Mouse (Mus musculus) bone marrow macrophage, adult 2 months (primary cell): ENCODE data around the gene Ints13. TPM values are rescaled to one million over a fixed set of nuclear protein-coding genes. Genes with fewer than 3 reads are reported as not detected.
A peak's percentile ranks its signal among the peaks of the same experiment; 100 is the strongest.
"Not testable (repeated sequence)": the region's sequence is repeated elsewhere in the genome, so short reads cannot be mapped to it uniquely, and the experiment has no call there.

Experiments used
- H3K27ac ChIP-seq: 2 replicates; pipeline ENCODE4 v1.5.1; 2012; ENCODE audit warnings: low read depth, low read length; ENCODE audit not compliant: insufficient read depth
- H3K4me1 ChIP-seq: 2 replicates; pipeline ENCODE4 v1.6.1; 2012; ENCODE audit warnings: low read length; ENCODE audit not compliant: control insufficient read depth, insufficient read depth
- H3K4me3 ChIP-seq: 2 replicates; pipeline ENCODE4 v1.5.1; 2012; ENCODE audit warnings: mild to moderate bottlenecking, low read length, moderate library complexity; ENCODE audit not compliant: insufficient read depth
- CTCF ChIP-seq: IDR thresholded peaks from 2 replicates; pipeline ENCODE4 v1.5.1; 2012; ENCODE audit warnings: low read depth, mild to moderate bottlenecking, low read length, moderate library complexity
- POLR2A ChIP-seq: IDR thresholded peaks from 2 replicates; pipeline ENCODE4 v1.6.1; 2012; ENCODE audit warnings: mild to moderate bottlenecking, low read depth, low read length, borderline replicate concordance
- polyA plus RNA-seq: library from polyadenylated mRNA; stranded (reverse); fragments of >200 nt; gene quantifications from 2 replicates; pipeline ENCODE4 v1.2.4, GENCODE M21; 2012; ENCODE audit not compliant: missing spikeins, insufficient read depth, insufficient read length

The Ints13 gene
- polyA plus RNA-seq, 1 experiment, result 35.1 TPM

DNA sequence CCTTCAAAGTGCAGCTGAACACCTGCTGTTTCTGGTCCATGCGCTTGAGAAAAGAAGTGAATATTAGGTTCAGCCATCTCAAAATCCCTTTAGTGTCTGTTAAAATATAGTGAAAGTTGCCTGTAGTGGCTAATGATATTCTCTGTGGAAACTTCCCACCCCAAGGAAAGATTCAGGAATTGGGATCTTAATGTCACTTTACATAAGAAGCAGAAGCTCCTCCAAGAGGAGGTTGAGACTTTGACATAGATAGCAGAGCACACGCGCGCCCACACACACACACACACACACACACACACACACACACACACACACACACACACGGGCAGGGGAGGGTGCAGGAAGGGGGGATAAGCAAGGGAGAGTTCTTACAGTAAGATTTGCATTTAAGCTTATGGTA lies 7.5 kb upstream of the Ints13 start:
- TF ChIP-seq CTCF, result no peak
- no peak for TF ChIP-seq POLR2A
- Histone ChIP-seq H3K4me1 (peaks cover 13% of the 10 kb centered on the region), H3K27ac (no peak overlapping the region), H3K4me3 (no peak overlapping the region)

DNA sequence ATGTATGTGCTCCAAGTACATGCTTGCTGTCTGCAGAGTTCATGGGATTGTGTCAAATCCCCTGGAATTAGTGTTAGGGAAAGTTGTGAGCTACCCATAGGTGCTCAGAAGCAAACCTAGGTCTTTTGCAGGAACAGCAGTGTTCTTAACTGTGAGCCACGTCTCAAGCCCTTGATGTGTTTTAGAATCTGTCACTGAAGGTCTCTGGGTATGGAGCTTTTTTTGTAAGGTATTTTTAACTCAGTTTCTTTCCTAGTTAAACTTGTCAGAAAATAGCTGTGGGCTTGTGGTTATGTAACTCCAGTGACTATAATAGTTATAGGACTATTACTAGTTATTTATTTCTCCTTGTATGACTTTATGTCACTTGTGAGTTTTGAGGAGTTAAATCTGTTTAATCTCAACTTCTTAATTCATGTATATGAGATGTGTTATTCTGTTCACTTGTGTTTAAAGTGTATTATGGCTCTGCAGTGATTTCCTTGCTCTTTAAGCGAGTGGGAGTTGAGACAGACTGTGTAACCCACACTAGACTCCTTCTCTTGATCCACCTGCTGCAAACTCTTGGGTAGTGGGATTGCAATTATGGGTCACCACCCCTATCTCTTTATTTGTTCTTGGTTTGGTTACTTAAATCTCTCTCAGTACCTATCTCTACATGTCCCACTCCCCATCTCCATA lies 5.9 kb upstream of the Ints13 start:
- H3K27ac ChIP-seq, result no peak overlapping the region
- peaks cover 15% of the 10 kb centered on the region for H3K4me1 ChIP-seq
- H3K4me3 ChIP-seq, result no peak overlapping the region
- TF ChIP-seq POLR2A (no peak), CTCF (no peak)

DNA sequence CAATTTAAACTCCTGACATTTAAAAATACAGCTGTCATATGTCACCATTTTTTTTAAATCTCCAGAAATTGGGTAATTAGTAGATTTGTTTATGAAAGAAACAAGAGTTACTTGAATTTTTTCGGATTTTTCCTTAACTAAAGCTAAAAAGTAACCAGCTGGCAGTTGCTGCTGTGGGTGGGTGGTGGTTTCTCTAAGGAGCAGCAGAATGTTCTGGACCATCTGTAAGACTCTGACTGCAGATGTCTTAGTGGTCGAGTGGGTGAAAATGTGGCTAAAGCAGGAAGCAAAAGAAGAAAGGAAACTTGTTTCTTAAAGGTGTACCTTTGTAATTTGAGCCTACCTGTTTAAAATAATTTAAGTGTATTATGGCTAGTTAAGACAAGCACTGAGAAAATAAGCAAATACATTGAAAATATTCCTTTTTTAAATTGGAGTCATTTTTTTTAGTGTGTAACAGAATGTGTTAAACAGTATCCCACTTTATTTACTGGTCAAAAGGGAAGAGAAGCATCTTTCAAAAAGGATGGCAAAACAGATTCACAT lies 2.8 kb upstream of the Ints13 start:
- TF ChIP-seq CTCF (no peak), POLR2A (no peak)
- Histone ChIP-seq H3K4me1 (peaks cover 17% of the 10 kb centered on the region), H3K27ac (no peak overlapping the region), H3K4me3 (no peak overlapping the region)

DNA sequence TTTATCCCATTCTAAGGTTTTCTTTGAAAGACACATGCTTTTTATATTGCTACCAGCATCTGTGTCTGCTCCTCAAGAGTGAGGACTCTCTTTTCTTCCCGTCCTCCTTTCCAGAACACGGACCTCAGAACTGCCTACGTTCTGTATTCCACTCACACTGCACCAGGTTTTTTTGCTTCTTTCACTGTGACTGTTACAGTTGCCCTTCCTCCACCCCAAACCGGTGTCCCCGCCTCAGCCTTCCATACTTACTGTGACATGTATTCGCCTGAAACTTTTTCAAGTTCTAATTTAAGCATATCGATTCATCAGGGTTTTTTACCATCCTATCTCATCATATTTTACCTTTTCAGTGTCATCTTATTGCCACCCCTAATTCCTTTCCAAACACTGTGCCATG lies 951 bp upstream of the Ints13 start:
- peak overlapping the region; percentile 91 for H3K27ac ChIP-seq
- no peak for TF ChIP-seq POLR2A
- no peak for TF ChIP-seq CTCF
- peaks cover 17% of the 10 kb centered on the region for H3K4me1 ChIP-seq
- peak overlapping the region; percentile 90 for H3K4me3 ChIP-seq

DNA sequence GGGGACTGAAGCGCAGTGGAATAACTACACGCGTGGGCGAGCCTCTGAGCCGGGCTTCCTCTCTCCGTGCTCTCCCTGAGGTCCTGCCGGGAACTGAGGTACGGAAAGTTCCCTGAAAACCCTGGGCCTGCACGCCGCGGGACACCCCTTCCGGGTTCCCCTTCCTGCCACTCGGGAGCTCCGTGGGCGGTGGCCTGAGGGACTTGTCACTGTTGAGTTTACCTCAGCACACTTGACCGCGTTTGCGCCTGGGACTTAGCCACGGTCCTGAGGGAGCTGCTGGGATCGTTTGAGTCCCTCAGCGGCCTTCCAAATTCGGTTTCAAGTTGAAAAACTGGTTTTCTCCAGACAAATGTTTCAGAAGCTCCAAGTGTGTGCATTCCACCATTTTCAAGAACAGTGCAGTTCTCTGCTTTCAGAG lies 486 bp upstream of the Ints13 start:
- peak overlapping the region; percentile 90 for H3K4me3 ChIP-seq
- H3K4me1 ChIP-seq, result peaks cover 15% of the 10 kb centered on the region
- H3K27ac ChIP-seq, result peak overlapping the region; percentile 91
- TF ChIP-seq POLR2A (no peak), CTCF (no peak)

DNA sequence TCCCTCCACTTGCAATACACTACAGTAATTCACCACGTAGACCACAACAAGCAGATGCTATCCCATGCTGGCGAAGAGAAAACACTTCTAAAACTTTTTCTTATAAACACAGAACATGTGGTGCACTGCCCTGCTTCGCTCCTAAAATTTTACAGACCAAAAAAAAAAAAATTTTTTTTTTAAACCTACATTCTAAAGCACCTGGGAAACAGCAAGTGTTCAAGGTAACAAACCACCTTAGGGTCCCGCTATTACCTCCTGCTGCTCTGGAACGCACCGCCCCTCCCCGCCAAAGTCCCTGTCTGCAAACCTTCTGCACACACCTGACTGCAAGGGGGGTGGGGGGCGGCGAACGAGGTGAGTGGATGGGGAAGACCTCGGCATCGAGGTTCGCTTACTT lies 732 bp downstream of the Ints13 start, which contains the start of gene Fgfr1op2:
Gene Fgfr1op2, plus strand, starts transcription at position 301 of the 400 bp plus-strand sequence.
- H3K4me1 ChIP-seq, result peaks cover 10% of the 10 kb centered on the region
- TF ChIP-seq CTCF (no peak), POLR2A (no peak)
- H3K4me3 ChIP-seq, result peak within 1 kb of the TSS; percentile 90
- peak within 1 kb of the TSS; percentile 91 for H3K27ac ChIP-seq

DNA sequence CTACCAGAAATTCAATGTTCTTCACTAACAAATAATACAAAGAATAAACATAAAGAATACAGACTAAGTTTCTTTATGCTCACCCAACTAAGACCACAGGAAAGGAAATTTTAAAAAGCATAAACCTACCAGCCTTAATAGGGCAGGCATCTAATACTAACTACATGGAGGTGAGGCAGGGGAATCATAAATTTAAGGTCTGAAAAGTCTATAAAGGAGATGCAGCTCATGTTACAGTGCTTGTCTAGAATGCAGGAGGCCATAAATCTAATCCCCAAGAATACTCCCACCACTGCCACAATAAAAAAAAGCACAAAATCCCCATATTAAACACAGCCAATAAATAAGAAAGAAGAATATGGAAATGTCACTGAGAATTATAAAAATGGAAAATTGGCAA lies 5.6 kb downstream of the Ints13 start:
- peaks cover 2% of the 10 kb centered on the region for H3K4me1 ChIP-seq
- H3K27ac ChIP-seq, result no peak overlapping the region
- TF ChIP-seq POLR2A (no peak), CTCF (no peak)
- no peak overlapping the region for H3K4me3 ChIP-seq

DNA sequence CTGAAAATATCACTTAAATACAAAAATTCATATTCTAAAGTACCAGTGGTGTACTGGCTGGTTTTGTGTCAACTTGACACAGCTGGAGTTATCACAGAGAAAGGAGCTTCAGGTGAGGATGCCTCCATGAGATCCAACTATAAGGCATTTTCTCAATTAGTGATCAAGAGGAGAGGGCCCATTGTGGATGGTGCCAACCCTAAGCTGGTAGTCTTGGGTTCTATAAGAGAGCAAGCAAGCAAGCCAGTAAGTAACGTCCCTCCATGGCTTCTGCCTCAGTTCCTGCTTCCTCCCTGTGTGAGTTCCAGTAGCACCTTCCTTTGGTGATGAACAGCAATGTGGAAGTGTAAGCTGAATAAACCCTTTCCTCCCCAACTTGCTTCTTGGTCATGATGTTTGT lies 15.2 kb downstream of the Ints13 start:
- not testable (repeated sequence) for H3K27ac ChIP-seq, H3K4me3 ChIP-seq, H3K4me1 ChIP-seq

DNA sequence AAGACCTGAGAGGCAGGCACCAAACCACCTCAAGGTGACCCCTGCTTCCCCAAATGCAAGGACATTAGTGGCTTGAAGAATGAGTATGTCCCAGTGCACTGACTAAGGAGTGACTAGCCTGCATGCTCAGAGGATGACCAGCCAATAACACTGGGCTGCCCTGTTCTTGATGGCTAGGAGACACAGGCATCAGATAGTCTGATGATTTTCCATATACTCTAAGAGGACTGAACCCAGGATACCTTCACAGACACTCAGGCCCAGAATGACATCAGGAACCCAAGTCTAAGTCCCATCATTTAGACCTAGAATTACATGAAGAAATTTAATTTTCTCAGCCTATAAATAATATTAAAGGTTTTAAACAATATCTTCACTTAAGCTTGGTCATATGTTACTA lies 26.3 kb downstream of the Ints13 start:
- no peaks in the 10 kb centered on the region for H3K4me1 ChIP-seq
- TF ChIP-seq CTCF, result no peak
- TF ChIP-seq POLR2A, result no peak
- no peak overlapping the region for H3K4me3 ChIP-seq
- no peak overlapping the region for H3K27ac ChIP-seq

DNA sequence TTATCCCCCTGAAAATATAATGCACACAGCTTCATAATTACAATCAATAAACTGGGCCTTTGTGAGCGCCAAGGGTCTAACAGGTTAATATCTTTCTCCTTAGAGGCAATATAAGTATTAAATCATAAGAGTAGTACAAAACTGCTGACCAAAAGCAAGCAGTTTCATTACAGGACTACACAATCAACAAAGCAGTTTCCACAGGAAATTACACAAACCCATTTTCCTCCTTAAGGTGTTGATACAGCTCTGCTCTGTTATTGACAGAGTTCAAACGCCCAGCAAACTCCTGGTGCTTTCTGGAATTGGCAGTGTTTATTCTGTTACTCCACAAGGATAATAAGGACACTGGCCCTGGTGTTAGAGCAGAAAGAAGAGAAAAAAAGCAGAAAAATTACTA lies 27.2 kb downstream of the Ints13 start:
- no peaks in the 10 kb centered on the region for H3K4me1 ChIP-seq
- no peak overlapping the region for H3K27ac ChIP-seq

DNA sequence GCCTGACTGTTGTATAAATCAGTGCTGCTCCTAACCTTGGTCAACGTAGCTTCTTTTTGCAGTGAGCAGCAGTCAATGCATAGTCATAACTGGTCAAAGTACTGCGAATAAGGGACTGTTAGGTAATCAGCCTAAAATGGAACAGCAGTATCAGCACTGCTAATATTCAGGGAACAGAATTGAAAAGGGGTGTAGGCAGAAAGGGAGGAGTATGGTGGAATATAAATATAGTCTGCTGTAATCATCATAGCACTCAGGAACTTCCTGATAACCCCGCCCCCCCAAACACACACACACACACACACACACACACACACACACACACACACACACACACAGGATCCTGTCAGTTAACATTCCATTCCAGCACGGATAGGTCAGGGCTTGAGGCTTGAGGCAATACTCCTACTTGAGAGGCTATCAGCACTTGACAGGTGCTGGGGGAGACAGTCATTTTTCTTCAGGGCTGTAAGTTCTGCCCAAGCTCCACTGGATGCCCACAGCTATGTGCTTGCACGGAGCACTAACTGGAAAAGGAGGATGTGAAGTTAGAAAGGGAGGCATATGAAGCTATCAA lies 32.3 kb downstream of the Ints13 start:
- TF ChIP-seq CTCF (no peak), POLR2A (no peak)
- H3K4me3 ChIP-seq, result no peak overlapping the region
- H3K27ac ChIP-seq, result no peak overlapping the region
- H3K4me1 ChIP-seq, result no peaks in the 10 kb centered on the region

More for the DNA sequence above, 27.2 kb downstream of the Ints13 start:
- H3K4me3 ChIP-seq, result no peak overlapping the region
- TF ChIP-seq CTCF (no peak), POLR2A (no peak)
